Mouse (Mus musculus) E14TG2a.4 (cell line): Measurements from ENCODE around the gene Scly.

Source experiments
- H3K27me3 ChIP-seq: 2 replicates; pipeline ENCODE4 v1.6.1; 2014; ENCODE audit warnings: low read length, control low read depth; ENCODE audit not compliant: insufficient read depth
- H3K36me3 ChIP-seq: 2 replicates; pipeline ENCODE4 v1.6.1; 2014; ENCODE audit warnings: low read length, control low read depth; ENCODE audit not compliant: insufficient read depth
- H3K4me1 ChIP-seq: replicated peaks from 2 replicates; pipeline ENCODE4 v1.6.1; 2014; ENCODE audit warnings: low read depth, low read length, control low read depth
- H3K4me3 ChIP-seq: replicated peaks from 2 replicates; pipeline ENCODE4 v1.5.1; 2014; ENCODE audit warnings: mild to moderate bottlenecking, low read length
- H3K9me3 ChIP-seq: 2 replicates; pipeline ENCODE4 v1.6.1; 2014; ENCODE audit warnings: low read length, control low read depth
- CTCF ChIP-seq: conservative IDR thresholded peaks from 2 replicates; pipeline ENCODE4 v1.5.1; 2014; ENCODE audit warnings: low read length
- NANOG ChIP-seq: IDR thresholded peaks from 2 replicates; pipeline ENCODE4 v1.6.1; 2014; ENCODE audit warnings: borderline replicate concordance, low read length, mixed read lengths
- POU5F1 ChIP-seq: IDR thresholded peaks from 2 replicates; pipeline ENCODE4 v1.6.1; 2014; ENCODE audit warnings: low read length, borderline replicate concordance

Scly gene

DNA sequence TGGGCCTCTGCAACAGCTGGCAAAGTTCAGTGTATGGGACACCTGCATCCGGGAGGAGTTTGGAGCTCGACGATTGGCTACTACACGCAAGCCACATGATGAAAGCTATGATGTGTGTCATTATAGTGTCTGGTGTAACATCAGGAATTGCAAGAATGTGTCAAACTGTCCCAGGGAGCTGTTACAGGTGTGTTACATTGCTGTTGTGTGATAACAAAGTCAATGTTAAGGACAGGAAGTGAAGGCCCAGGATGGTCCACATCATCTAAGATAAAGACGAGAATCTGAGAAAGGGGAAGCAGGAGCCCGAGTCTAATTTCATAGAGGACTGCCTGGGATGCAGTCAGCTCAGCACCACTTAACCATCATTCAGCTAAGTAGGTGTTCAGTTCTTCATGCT, 2.6 kb upstream of the Scly start:
- H3K36me3 ChIP-seq, result peaks cover 15% of the 10 kb centered on the region
- H3K27me3 ChIP-seq, result peaks cover 3% of the 10 kb centered on the region; the same call in 1 of the 2 replicates
- H3K4me3 ChIP-seq, result no peak overlapping the region
- H3K4me1 ChIP-seq, result peaks cover 22% of the 10 kb centered on the region
- no peaks in the 10 kb centered on the region for H3K9me3 ChIP-seq
- TF ChIP-seq NANOG (no peak), POU5F1 (no peak), CTCF (no peak)

DNA sequence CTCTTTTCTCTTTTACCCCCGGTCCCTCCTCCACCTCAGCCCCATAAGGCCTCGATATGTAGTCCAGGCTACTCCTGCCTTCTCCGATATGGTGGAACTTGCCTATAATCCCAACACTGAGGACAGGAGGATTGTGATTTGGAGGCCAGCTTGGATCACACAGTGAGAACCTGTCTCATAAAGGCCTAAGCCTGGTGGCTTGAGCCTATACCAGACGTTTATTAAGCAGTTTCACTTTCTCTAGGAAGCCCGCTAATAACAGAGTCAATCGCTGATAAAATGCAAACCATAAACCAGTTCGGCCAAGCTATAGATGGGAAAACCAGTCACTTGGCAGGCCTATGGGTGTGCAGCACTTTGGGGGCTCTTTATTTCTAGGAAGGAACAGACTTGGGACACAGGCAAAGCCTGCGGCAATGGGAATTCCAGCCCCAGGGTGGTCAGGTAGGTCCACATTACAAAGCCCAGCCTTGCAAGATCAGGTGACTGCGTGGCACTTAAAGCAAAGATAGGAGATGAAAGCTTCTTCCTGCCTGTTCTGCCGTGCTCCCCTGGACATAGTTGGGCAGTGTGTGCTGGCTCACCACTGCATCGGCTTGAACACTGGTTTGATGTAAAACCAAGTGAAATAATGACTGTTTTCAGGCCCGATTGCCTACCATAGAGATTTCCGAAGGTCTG, 1.0 kb downstream of the Scly start:
- TF ChIP-seq CTCF, result no peak
- no peak for TF ChIP-seq NANOG
- TF ChIP-seq POU5F1, result no peak
- Histone ChIP-seq H3K4me3 (peak overlapping the region; percentile 96), H3K36me3 (peaks cover 31% of the 10 kb centered on the region), H3K27me3 (peaks cover 3% of the 10 kb centered on the region; the same call in 1 of the 2 replicates), H3K9me3 (no peaks in the 10 kb centered on the region), H3K4me1 (peaks cover 22% of the 10 kb centered on the region)

DNA sequence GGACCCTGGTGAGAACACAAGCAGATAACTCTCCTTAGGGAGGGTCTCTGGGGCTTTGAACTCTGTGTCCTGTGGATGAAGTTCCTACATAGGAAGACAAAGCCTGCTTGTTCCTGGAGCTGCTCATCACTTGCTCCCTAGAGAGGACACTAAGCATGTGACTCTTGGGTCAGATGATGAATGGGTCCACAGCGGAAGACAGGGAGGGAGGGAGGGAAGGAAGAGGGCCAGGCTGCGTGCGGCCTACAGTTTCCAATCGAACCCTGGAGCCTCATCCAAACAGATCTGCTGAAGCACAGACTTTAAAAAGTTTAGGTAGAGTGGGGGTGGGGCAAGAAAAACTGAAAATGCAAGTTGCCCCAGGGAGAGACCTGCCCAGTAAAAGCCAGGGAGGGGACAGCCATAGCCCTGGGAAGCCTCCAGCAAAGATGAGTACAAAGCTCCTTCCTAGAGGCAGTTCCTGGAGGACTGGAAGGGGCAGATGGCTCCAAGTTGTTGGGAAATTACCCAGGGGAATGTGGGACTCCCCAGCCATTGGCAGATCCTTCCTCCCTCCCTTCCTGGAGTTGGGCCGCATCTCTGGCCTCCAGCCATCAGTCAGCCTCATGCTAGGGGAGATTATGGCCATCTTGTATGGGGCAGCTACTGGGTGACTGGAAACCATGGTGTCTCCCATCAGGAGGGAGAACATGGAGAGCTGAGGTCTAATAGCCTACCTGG, 1.7 kb downstream of the Scly start:
- Histone ChIP-seq H3K4me3 (no peak overlapping the region), H3K4me1 (peaks cover 22% of the 10 kb centered on the region), H3K9me3 (no peaks in the 10 kb centered on the region), H3K27me3 (peaks cover 3% of the 10 kb centered on the region; the same call in 1 of the 2 replicates), H3K36me3 (peaks cover 35% of the 10 kb centered on the region)
- TF ChIP-seq POU5F1, result no peak
- TF ChIP-seq CTCF, result no peak

DNA sequence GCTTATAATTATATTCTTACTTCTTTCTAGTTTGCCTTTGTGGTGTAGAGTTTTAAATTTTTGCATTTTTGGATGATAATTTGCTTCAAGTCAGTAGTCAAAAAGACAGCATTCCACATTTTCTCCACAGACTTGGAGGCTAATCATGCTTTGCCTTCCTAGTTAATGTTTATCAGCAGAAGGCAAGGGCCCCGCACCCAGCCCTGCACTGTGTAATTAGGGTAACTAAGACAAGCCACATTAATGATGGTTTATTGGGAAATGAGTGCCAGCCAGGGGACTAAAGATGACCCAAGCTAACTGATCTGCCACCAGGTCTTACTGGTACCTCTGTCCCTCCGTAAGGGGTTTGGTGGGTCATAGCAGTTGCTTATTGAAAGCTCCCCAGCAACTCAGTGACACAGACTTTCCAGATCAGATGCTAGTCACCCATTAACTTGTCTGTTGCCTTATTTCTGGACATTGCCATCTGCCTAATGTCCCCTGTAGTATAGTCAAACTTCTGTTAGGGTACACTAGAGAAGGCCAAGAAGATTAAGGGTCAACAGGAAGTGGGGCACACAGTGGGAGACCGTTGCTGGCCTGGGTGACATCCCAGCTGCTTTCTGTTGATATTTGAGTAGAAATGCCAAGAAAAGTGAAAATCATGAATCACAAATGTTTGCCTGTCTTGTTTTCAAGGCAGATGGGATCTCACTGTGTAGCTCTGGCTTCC, 3.2 kb downstream of the Scly start:
- TF ChIP-seq NANOG, result no peak
- TF ChIP-seq CTCF, result no peak
- TF ChIP-seq POU5F1, result no peak
- peaks cover 42% of the 10 kb centered on the region for H3K36me3 ChIP-seq
- H3K4me1 ChIP-seq, result peaks cover 22% of the 10 kb centered on the region
- H3K27me3 ChIP-seq, result peaks cover 3% of the 10 kb centered on the region; the same call in 1 of the 2 replicates
- H3K4me3 ChIP-seq, result no peak overlapping the region
- no peaks in the 10 kb centered on the region for H3K9me3 ChIP-seq

DNA sequence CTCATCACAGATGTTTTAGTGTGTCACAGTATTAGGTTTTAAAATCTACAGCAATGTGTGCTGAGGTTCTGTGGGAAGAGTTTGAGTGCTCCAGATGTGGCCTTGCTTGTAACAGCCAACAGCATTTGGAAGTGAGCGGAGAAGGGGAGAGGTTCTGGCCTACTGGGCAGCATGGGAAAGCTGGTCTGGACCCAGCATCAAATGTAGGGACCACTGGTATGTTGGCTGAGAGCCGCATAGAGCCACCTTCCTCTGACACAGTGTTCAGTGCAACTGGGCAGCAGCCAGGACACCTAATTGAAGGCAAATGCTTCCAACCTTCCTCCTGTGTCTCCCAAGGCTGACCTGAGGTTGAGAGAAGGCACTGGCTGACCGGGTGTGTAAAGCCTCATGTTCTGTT, 3.9 kb downstream of the Scly start:
- H3K36me3 ChIP-seq, result peaks cover 44% of the 10 kb centered on the region
- H3K9me3 ChIP-seq, result no peaks in the 10 kb centered on the region
- H3K4me3 ChIP-seq, result no peak overlapping the region
- peaks cover 22% of the 10 kb centered on the region for H3K4me1 ChIP-seq
- H3K27me3 ChIP-seq, result peaks cover 3% of the 10 kb centered on the region; the same call in 1 of the 2 replicates
- TF ChIP-seq CTCF, result no peak
- TF ChIP-seq NANOG, result no peak
- TF ChIP-seq POU5F1, result no peak

DNA sequence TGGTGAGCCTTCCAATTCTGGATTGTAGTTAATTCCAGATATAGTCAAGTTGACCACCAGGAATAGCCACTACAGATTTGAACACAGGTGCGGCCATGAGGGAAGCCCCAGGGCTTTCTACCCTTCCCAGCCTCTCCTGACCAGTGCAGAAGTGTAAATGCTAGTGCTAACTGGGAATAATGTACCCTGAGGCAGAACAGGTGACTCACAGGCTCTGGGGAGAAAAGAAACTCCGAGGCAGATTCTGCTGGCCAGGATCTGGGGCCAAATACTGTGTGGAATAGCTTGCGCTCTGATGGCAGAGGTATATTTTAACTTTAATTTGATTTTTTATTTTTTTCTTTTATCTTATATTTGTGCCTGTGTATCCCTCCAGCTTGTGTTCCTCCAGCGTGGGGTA, 6.5 kb downstream of the Scly start:
- H3K4me3 ChIP-seq, result no peak overlapping the region
- no peaks in the 10 kb centered on the region for H3K27me3 ChIP-seq
- peaks cover 68% of the 10 kb centered on the region for H3K36me3 ChIP-seq
- peaks cover 8% of the 10 kb centered on the region for H3K4me1 ChIP-seq
- no peaks in the 10 kb centered on the region for H3K9me3 ChIP-seq
- TF ChIP-seq CTCF (no peak), NANOG (no peak), POU5F1 (no peak)

DNA sequence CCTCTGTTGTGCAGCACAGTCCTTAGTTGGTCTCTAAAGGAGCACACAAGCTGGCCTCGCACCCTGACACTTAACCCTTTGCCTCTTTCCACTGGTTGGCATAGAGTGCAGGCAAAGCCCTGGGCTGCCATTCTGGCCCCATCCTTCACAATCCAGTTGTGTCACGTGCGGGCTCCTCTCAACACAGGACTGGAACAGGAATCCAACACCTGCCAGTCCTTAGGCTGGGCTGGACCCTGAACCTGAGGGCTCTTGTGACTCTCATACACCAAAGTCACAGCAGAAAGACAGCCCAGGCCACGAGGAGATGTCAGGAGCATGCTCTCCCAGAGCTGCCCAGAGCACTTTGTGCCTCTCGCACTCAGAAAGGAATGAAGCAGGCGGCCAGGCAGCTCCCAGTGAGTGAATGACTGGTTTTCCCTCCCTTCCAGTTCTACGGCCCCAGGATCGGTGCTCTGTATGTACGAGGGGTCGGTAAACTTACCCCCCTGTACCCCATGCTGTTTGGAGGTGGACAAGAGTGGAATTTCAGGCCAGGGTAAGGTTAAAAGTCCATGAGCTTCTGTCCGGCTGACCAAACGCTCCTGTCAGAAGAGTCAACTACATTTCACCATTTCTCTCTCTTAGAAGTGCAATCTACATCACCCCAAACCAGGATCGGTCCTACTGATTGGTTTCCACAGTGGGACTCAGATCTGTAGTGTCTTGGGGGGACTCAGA, 11.4 kb downstream of the Scly start:
- peaks cover 16% of the 10 kb centered on the region for H3K4me1 ChIP-seq
- TF ChIP-seq NANOG, result no peak
- TF ChIP-seq CTCF, result no peak
- TF ChIP-seq POU5F1, result no peak

DNA sequence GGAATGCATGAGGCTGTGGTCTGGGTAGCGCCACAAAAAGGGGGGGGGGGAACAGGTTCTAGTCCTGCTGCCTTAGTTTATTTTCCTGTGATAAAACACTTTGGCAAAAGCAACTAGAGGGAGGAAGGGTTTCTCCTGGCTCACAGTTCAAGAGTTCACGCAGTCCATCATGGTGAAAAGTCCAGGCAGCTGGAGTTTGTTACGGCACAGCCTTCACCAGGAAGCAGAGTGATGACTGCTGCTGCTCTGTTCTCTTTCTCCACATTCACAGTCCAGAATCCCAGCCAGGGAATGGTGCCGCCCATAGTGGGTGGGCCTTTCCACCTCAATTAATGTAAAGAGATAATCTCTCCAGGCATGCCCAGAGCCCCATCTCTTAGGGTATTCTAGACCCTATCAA, 14.1 kb downstream of the Scly start:
- H3K4me1 ChIP-seq, result peaks cover 16% of the 10 kb centered on the region
- peaks cover 51% of the 10 kb centered on the region for H3K36me3 ChIP-seq
- H3K9me3 ChIP-seq, result no peaks in the 10 kb centered on the region
- no peak overlapping the region for H3K4me3 ChIP-seq
- H3K27me3 ChIP-seq, result no peaks in the 10 kb centered on the region
- TF ChIP-seq CTCF, result no peak

More for the DNA sequence above, 11.4 kb downstream of the Scly start:
- Histone ChIP-seq H3K36me3 (peaks cover 57% of the 10 kb centered on the region), H3K4me3 (no peak overlapping the region), H3K9me3 (no peaks in the 10 kb centered on the region), H3K27me3 (no peaks in the 10 kb centered on the region)
